In the genomic region with DNA sequence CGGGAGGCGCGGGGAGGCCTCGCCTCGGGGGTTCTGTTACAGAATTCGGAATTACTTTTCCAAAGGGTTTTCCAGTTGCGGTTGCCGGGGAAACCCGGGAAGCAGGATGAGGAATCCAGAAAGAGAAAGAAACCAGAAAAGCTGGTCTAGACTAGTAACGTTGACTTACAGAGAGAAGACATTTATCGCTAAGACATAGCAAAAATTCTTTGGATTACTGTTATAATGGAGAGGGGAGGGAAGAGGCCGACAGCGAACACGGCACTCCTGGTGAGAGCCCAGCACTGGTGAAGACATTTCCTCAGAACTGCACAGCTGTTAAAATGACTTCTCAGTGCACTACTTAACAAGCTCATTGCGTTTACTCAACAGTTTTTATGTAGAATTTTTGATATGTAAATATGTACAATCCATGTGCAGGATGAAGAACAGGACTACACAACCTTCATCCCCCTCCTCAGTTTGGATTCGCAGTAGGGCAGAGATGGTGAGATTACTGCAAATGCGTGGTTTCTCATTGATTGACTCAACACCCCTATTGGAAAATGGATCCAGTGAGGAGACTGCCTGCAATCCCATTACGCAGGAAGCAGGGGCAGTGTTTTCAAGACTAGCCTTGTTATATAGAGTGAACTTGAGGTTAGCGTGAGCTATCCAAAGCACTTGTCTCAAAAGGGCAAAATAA, we compare ENCODE assay signal across 7 mouse cellular contexts. TPM values are rescaled to one million over a fixed set of nuclear protein-coding genes. Genes with fewer than 3 reads are reported as not detected.
DNase-seq lines count a peak whose midpoint lies in the region; ATAC-seq and TF ChIP-seq lines count a peak whose summit lies in the region.

No protein-coding gene starts in this region.

- no peak for TF ChIP-seq POLR2A in thymus, adult 2 months (IDR thresholded peaks at IDR 0.05; ENCODE audit: control insufficient read depth, extremely low read depth, insufficient read depth, low read length, poor library complexity)

- peak; percentile 70 for ATAC-seq in embryonic facial prominence, embryonic 14.5 days (ENCODE audit: low read depth)
- peak; percentile 0; the same call in 1 of the 2 replicates for ATAC-seq in hindbrain, embryonic 14.5 days (ENCODE audit: low FRiP score)
- ATAC-seq in midbrain, embryonic 15.5 days (replicated peaks), result peak; percentile 66
- ATAC-seq in inflammation-experienced regulatory T-cells, adult 6 months, result no peak

- H3K27ac ChIP-seq in embryonic facial prominence, embryonic 14.5 days (replicated peaks; ENCODE audit: low read depth, low read length), result peak overlapping the region; percentile 96
- H3K27ac ChIP-seq in hindbrain, embryonic 14.5 days, result peak overlapping the region; percentile 94
- H3K27ac ChIP-seq in midbrain, embryonic 15.5 days, result peak overlapping the region; percentile 97
- H3K27ac ChIP-seq in thymus, adult 2 months (ENCODE audit: control insufficient read depth, insufficient read depth, low read length), result no peak overlapping the region

- TF ChIP-seq CTCF in thymus, adult 2 months (IDR thresholded peaks at IDR 0.05; ENCODE audit: borderline replicate concordance, control insufficient read depth, extremely low read depth, insufficient read depth, low read length, poor library complexity), result no peak

- H3K4me3 ChIP-seq in embryonic facial prominence, embryonic 14.5 days (ENCODE audit: low read depth, low read length), result peak overlapping the region; percentile 77
- H3K4me3 ChIP-seq in hindbrain, embryonic 14.5 days (replicated peaks; ENCODE audit: low read length), result peak overlapping the region; percentile 51
- H3K4me3 ChIP-seq in midbrain, embryonic 15.5 days, result peak overlapping the region; percentile 76
- no peak overlapping the region for H3K4me3 ChIP-seq in thymus, adult 2 months (ENCODE audit: control insufficient read depth, insufficient read depth, low read length)

- 4% methylated on average over 19 of the region's 19 CpGs for WGBS in embryonic facial prominence, embryonic 14.5 days
- 5% methylated on average over 19 of the region's 19 CpGs for WGBS in hindbrain, embryonic 14.5 days
- 3% methylated on average over 19 of the region's 19 CpGs for WGBS in midbrain, embryonic 15.5 days
- 19% methylated on average over 19 of the region's 19 CpGs for WGBS in thymus, adult 2 months

- H3K27me3 ChIP-seq in embryonic facial prominence, embryonic 14.5 days (replicated peaks; ENCODE audit: control insufficient read depth, insufficient read depth, low read length), result no peaks in the 10 kb centered on the region
- H3K27me3 ChIP-seq in hindbrain, embryonic 14.5 days (ENCODE audit: control insufficient read depth, insufficient read depth, low read length), result no peaks in the 10 kb centered on the region
- H3K27me3 ChIP-seq in midbrain, embryonic 15.5 days (replicated peaks), result no peaks in the 10 kb centered on the region
- no peaks in the 10 kb centered on the region; the same call in 1 of the 2 replicates for H3K27me3 ChIP-seq in thymus, adult 2 months (ENCODE audit: control insufficient read depth, insufficient read depth, low read length)

- H3K9me3 ChIP-seq in embryonic facial prominence, embryonic 14.5 days (ENCODE audit: control insufficient read depth, low read length), result no peaks in the 10 kb centered on the region
- no peaks in the 10 kb centered on the region for H3K9me3 ChIP-seq in hindbrain, embryonic 14.5 days (ENCODE audit: control insufficient read depth, low read length)
- no peaks in the 10 kb centered on the region for H3K9me3 ChIP-seq in midbrain, embryonic 15.5 days

- H3K36me3 ChIP-seq in embryonic facial prominence, embryonic 14.5 days (ENCODE audit: control insufficient read depth, insufficient read depth, low read length), result peaks cover 13% of the 10 kb centered on the region
- H3K36me3 ChIP-seq in hindbrain, embryonic 14.5 days (replicated peaks; ENCODE audit: control insufficient read depth, insufficient read depth), result peaks cover 10% of the 10 kb centered on the region
- H3K36me3 ChIP-seq in midbrain, embryonic 15.5 days (replicated peaks), result peaks cover 9% of the 10 kb centered on the region
- H3K36me3 ChIP-seq in thymus, adult 2 months (ENCODE audit: control insufficient read depth, insufficient read depth, low read length), result no peaks in the 10 kb centered on the region

- DNase-seq in left cerebral cortex, adult 18-20 months (ENCODE audit: low spot score in 2 of 2), result peak; percentile 23 to 30
- DNase-seq in left cerebral cortex, adult 9 months (ENCODE audit: low spot score in 2 of 2), result no peak
- DNase-seq in embryonic facial prominence, embryonic 14.5 days (ENCODE audit: low spot score), result peak; percentile 33
- peak; percentile 50 for DNase-seq in hindbrain, embryonic 14.5 days (ENCODE audit: low spot score)
- no peak for DNase-seq in thymus, adult 2 months

- H3K9ac ChIP-seq in embryonic facial prominence, embryonic 14.5 days (ENCODE audit: low read depth, low read length), result peak overlapping the region; percentile 82
- peak overlapping the region; percentile 69 for H3K9ac ChIP-seq in hindbrain, embryonic 14.5 days
- peak overlapping the region; percentile 94 for H3K9ac ChIP-seq in midbrain, embryonic 15.5 days

- peak overlapping the region; percentile 62 for H3K4me2 ChIP-seq in embryonic facial prominence, embryonic 14.5 days (ENCODE audit: low read depth, low read length)
- peak overlapping the region; percentile 51 for H3K4me2 ChIP-seq in hindbrain, embryonic 14.5 days (replicated peaks)
- H3K4me2 ChIP-seq in midbrain, embryonic 15.5 days, result peak overlapping the region; percentile 52

- peaks cover 4% of the 10 kb centered on the region for H3K4me1 ChIP-seq in embryonic facial prominence, embryonic 14.5 days (ENCODE audit: control insufficient read depth, insufficient read depth, low read length)
- H3K4me1 ChIP-seq in hindbrain, embryonic 14.5 days (replicated peaks; ENCODE audit: control insufficient read depth, insufficient read depth, low read length), result peaks cover 4% of the 10 kb centered on the region; the same call in 1 of the 2 replicates
- H3K4me1 ChIP-seq in midbrain, embryonic 15.5 days, result peaks cover 17% of the 10 kb centered on the region
- H3K4me1 ChIP-seq in thymus, adult 2 months (replicated peaks; ENCODE audit: control insufficient read depth, insufficient read depth, low read length), result no peaks in the 10 kb centered on the region

RNA-seq across cellular contexts. Expression of a gene that starts 22.0 kb away (rescaled TPM):
- total RNA-seq in left cerebral cortex, adult 18-20 months (2021), result 10 to 100 TPM; 21.4 to 21.7 TPM
- polyA plus RNA-seq in embryonic facial prominence, embryonic 14.5 days (2014; fragmentation: Nextera tagmentation; extraction: Ambion mirVana), result 8.0 and 9.5 TPM in 2 replicates
- 32.7 and 33.3 TPM in 2 replicates for polyA plus RNA-seq in hindbrain, embryonic 14.5 days (2014; fragmentation: Nextera tagmentation; extraction: Ambion mirVana)
- polyA plus RNA-seq in midbrain, embryonic 15.5 days (2015; fragmentation: Nextera tagmentation; extraction: Ambion mirVana), result 31.4 and 31.6 TPM in 2 replicates
- polyA plus RNA-seq in thymus, adult 2 months (2012; rRNA removed), result 0.04 and 0.12 TPM in 2 replicates
- not detected for polyA plus RNA-seq in inflammation-experienced regulatory T-cells, adult 6 months (2017; shearing (Covaris generic))

RNA-seq across cellular contexts. Expression of a gene that starts 53.5 kb away (rescaled TPM):
- total RNA-seq in left cerebral cortex, adult 18-20 months (2021), result 1 to 10 TPM; 8.5 to 8.7 TPM
- polyA plus RNA-seq in embryonic facial prominence, embryonic 14.5 days (2014; fragmentation: Nextera tagmentation; extraction: Ambion mirVana), result 17.3 and 18.0 TPM in 2 replicates
- 12.6 and 14.4 TPM in 2 replicates for polyA plus RNA-seq in hindbrain, embryonic 14.5 days (2014; fragmentation: Nextera tagmentation; extraction: Ambion mirVana)
- polyA plus RNA-seq in midbrain, embryonic 15.5 days (2015; fragmentation: Nextera tagmentation; extraction: Ambion mirVana), result 19.3 and 19.7 TPM in 2 replicates
- 19.0 and 21.6 TPM in 2 replicates for polyA plus RNA-seq in thymus, adult 2 months (2012; rRNA removed)
- polyA plus RNA-seq in inflammation-experienced regulatory T-cells, adult 6 months (2017; shearing (Covaris generic)), result 10 to 100 TPM in 1 of 3 experiments, 1 to 10 TPM in 2; 7.7 to 11.0 (median 9.0) TPM

RNA-seq across cellular contexts. Expression of a gene that starts 58.2 kb away (rescaled TPM):
- total RNA-seq in left cerebral cortex, adult 18-20 months (2021), result not detected
- polyA plus RNA-seq in embryonic facial prominence, embryonic 14.5 days (2014; fragmentation: Nextera tagmentation; extraction: Ambion mirVana), result not detected in 2 replicates
- polyA plus RNA-seq in hindbrain, embryonic 14.5 days (2014; fragmentation: Nextera tagmentation; extraction: Ambion mirVana), result not detected in 2 replicates
- polyA plus RNA-seq in midbrain, embryonic 15.5 days (2015; fragmentation: Nextera tagmentation; extraction: Ambion mirVana), result not detected in 2 replicates
- not detected in 2 replicates for polyA plus RNA-seq in thymus, adult 2 months (2012; rRNA removed)
- polyA plus RNA-seq in inflammation-experienced regulatory T-cells, adult 6 months (2017; shearing (Covaris generic)), result not detected

Comparison
In these comparisons a context has a peak if more than half of its experiments do, and no peak if none do; other contexts are left out.
1. DNase-seq: peak in left cerebral cortex, adult 18-20 months (2 of 2), embryonic facial prominence, embryonic 14.5 days (single experiment) and hindbrain, embryonic 14.5 days (single experiment); none in left cerebral cortex, adult 9 months (0 of 2) and thymus, adult 2 months (single experiment).
2. Peak in every context shown above with its lines, with median percentiles within 50 percentile points of each other: H3K4me2 ChIP-seq and H3K9ac ChIP-seq.